Mouse (Mus musculus): ENCODE data around the gene Dagla. TPM values are rescaled to one million over a fixed set of nuclear protein-coding genes. Genes with fewer than 3 reads are reported as not detected.

Gene Dagla
- total RNA-seq (2014; rRNA removed) (0.18 and 0.40 TPM in 2 replicates), polyA plus RNA-seq (2012; rRNA removed) (0.63 and 0.93 TPM in 2 replicates)

- TF ChIP-seq CTCF (IDR thresholded peaks at IDR 0.05; ENCODE audit: low read depth, low read length) (peak; percentile 87), POLR2A (IDR thresholded peaks at IDR 0.05; ENCODE audit: extremely low read depth, insufficient read depth, low read length) (no peak)
- Histone ChIP-seq H3K79me2 (ENCODE audit: control insufficient read depth, insufficient read depth, low read length) (no peaks in the 10 kb centered on the region), H3K27me3 (ENCODE audit: control insufficient read depth, insufficient read depth, low read length) (peaks cover 2% of the 10 kb centered on the region; the same call in 1 of the 2 replicates), H3K27ac (replicated peaks; ENCODE audit: insufficient read depth, low read depth, low read length) (no peak within 1 kb of the TSS), H3K36me3 (ENCODE audit: control insufficient read depth, insufficient read depth, low read length) (no peaks in the 10 kb centered on the region), H3K4me1 (ENCODE audit: control insufficient read depth, insufficient read depth, low read length) (no peaks in the 10 kb centered on the region), H3K9ac (ENCODE audit: low read depth, low read length) (peak within 1 kb of the TSS; percentile 56), H3K4me3 (ENCODE audit: insufficient read depth, low read depth, low read length) (peak within 1 kb of the TSS; percentile 40)
- 7% methylated on average over 51 of the region's 56 CpGs for WGBS
- no peak for DNase-seq (ENCODE audit: extremely low read depth, low read depth, low spot score)
Observed at GRCm38 (mm10) chr19:10304810-10305544, at the start of gene Dagla. Dagla (minus strand) TSS chr19:10304877.

- Histone ChIP-seq H3K79me2 (ENCODE audit: control insufficient read depth, insufficient read depth, low read length) (no peaks in the 10 kb centered on the region), H3K4me3 (ENCODE audit: insufficient read depth, low read depth, low read length) (no peak overlapping the region), H3K36me3 (ENCODE audit: control insufficient read depth, insufficient read depth, low read length) (no peaks in the 10 kb centered on the region), H3K9ac (ENCODE audit: low read depth, low read length) (no peak overlapping the region), H3K27me3 (ENCODE audit: control insufficient read depth, insufficient read depth, low read length) (no peaks in the 10 kb centered on the region), H3K4me1 (ENCODE audit: control insufficient read depth, insufficient read depth, low read length) (no peaks in the 10 kb centered on the region), H3K27ac (replicated peaks; ENCODE audit: insufficient read depth, low read depth, low read length) (no peak overlapping the region)
- TF ChIP-seq POLR2A (IDR thresholded peaks at IDR 0.05; ENCODE audit: extremely low read depth, insufficient read depth, low read length) (no peak), CTCF (IDR thresholded peaks at IDR 0.05; ENCODE audit: low read depth, low read length) (no peak)
- DNase-seq (ENCODE audit: extremely low read depth, low read depth, low spot score): no peak
- 86% methylated on average over 7 of the region's 7 CpGs for WGBS
Observed at GRCm38 (mm10) chr19:10352218-10352617, 47.5 kb upstream of the Dagla start.

GRCm38 (mm10) chr19:10347628-10348273, 43.1 kb upstream of the Dagla start:
- H3K4me1 ChIP-seq (ENCODE audit: control insufficient read depth, insufficient read depth, low read length): no peaks in the 10 kb centered on the region
- H3K27ac ChIP-seq (replicated peaks; ENCODE audit: insufficient read depth, low read depth, low read length): no peak overlapping the region
- H3K79me2 ChIP-seq (ENCODE audit: control insufficient read depth, insufficient read depth, low read length): no peaks in the 10 kb centered on the region
- TF ChIP-seq POLR2A (IDR thresholded peaks at IDR 0.05; ENCODE audit: extremely low read depth, insufficient read depth, low read length): no peak
- TF ChIP-seq CTCF (IDR thresholded peaks at IDR 0.05; ENCODE audit: low read depth, low read length): no peak
- H3K27me3 ChIP-seq (ENCODE audit: control insufficient read depth, insufficient read depth, low read length): no peaks in the 10 kb centered on the region
- no peaks in the 10 kb centered on the region for H3K36me3 ChIP-seq (ENCODE audit: control insufficient read depth, insufficient read depth, low read length)
- DNase-seq (ENCODE audit: extremely low read depth, low read depth, low spot score): no peak
- no peak overlapping the region for H3K9ac ChIP-seq (ENCODE audit: low read depth, low read length)
- WGBS: 60% methylated on average over 5 of the region's 5 CpGs
- H3K4me3 ChIP-seq (ENCODE audit: insufficient read depth, low read depth, low read length): no peak overlapping the region

- H3K27me3 ChIP-seq (ENCODE audit: control insufficient read depth, insufficient read depth, low read length): no peaks in the 10 kb centered on the region
- no peaks in the 10 kb centered on the region for H3K79me2 ChIP-seq (ENCODE audit: control insufficient read depth, insufficient read depth, low read length)
- H3K9ac ChIP-seq (ENCODE audit: low read depth, low read length): no peak overlapping the region
- no peak for DNase-seq (ENCODE audit: extremely low read depth, low read depth, low spot score)
- H3K4me1 ChIP-seq (ENCODE audit: control insufficient read depth, insufficient read depth, low read length): no peaks in the 10 kb centered on the region
- H3K36me3 ChIP-seq (ENCODE audit: control insufficient read depth, insufficient read depth, low read length): no peaks in the 10 kb centered on the region
- H3K4me3 ChIP-seq (ENCODE audit: insufficient read depth, low read depth, low read length): no peak overlapping the region
- no peak overlapping the region for H3K27ac ChIP-seq (replicated peaks; ENCODE audit: insufficient read depth, low read depth, low read length)
- 35% methylated on average over 12 of the region's 12 CpGs for WGBS
- TF ChIP-seq POLR2A (IDR thresholded peaks at IDR 0.05; ENCODE audit: extremely low read depth, insufficient read depth, low read length) (no peak), CTCF (IDR thresholded peaks at IDR 0.05; ENCODE audit: low read depth, low read length) (no peak)
Observed at GRCm38 (mm10) chr19:10345696-10346095, 41.0 kb upstream of the Dagla start.

- no peak for DNase-seq (ENCODE audit: extremely low read depth, low read depth, low spot score)
- 85% methylated on average over 10 of the region's 10 CpGs for WGBS
- Histone ChIP-seq H3K27me3 (ENCODE audit: control insufficient read depth, insufficient read depth, low read length) (no peaks in the 10 kb centered on the region), H3K27ac (replicated peaks; ENCODE audit: insufficient read depth, low read depth, low read length) (no peak overlapping the region), H3K4me1 (ENCODE audit: control insufficient read depth, insufficient read depth, low read length) (no peaks in the 10 kb centered on the region), H3K4me3 (ENCODE audit: insufficient read depth, low read depth, low read length) (no peak overlapping the region), H3K79me2 (ENCODE audit: control insufficient read depth, insufficient read depth, low read length) (no peaks in the 10 kb centered on the region), H3K9ac (ENCODE audit: low read depth, low read length) (no peak overlapping the region), H3K36me3 (ENCODE audit: control insufficient read depth, insufficient read depth, low read length) (no peaks in the 10 kb centered on the region)
- TF ChIP-seq POLR2A (IDR thresholded peaks at IDR 0.05; ENCODE audit: extremely low read depth, insufficient read depth, low read length) (no peak), CTCF (IDR thresholded peaks at IDR 0.05; ENCODE audit: low read depth, low read length) (no peak)
Observed at GRCm38 (mm10) chr19:10343866-10344265, 39.2 kb upstream of the Dagla start.

Data from liver, adult 2 months (tissue).